ENCODE assay signal across 9 mouse cellular contexts in the genomic region with DNA sequence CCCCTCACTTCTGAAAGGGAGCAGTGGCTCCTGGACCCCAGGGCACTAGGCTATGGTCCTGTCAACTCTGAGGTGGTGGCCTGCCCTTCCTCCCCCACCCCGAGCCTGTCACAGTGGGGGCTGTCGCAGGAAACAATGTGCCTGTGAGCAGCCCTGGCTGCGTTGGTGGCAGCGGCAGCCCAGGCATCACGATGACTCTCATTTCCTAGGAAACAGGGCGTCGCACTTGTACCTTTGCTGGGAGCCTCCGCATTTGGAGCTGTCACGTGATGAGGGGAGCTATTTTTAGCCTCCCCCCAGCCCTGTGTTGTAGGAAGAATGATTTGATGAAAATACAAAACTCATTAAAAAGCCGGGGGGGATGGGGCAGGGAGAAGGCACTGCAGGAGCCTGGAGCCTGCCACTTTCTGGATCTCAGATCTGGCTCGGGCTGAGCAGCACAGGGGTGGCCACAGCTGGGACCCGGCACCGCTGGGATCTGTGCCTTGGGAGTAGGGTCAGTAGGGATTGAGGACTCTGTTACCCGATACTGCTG.
DNase-seq lines count a peak whose midpoint lies in the region; ATAC-seq and TF ChIP-seq lines count a peak whose summit lies in the region.
"Had no signal": no experiment of that assay in that cellular context is flagged by ENCODE, and none has a peak within 500 bp of the region (broad histone marks: within the 10 kb centered on the region; RNA-seq: fewer than 3 reads in every experiment).

No protein-coding gene starts in this region.

- peak overlapping the region; percentile 44; the same call in 1 of the 2 replicates for H3K9ac ChIP-seq in heart, embryonic 16.5 days (ENCODE audit: low read length)
- H3K9ac ChIP-seq in lung, postnatal 0 days (replicated peaks; ENCODE audit: low read depth), result no peak overlapping the region
- H3K9ac ChIP-seq: liver, embryonic 15.5 days had no signal

- DNase-seq in kidney, postnatal 4 days, result peak; percentile 49 to 65
- peak; percentile 73 for DNase-seq in lung, postnatal 0 days (ENCODE audit: low spot score)
- DNase-seq in right cerebral cortex, postnatal 36 days (ENCODE audit: low spot score in 2 of 2), result peak; percentile 87 to 94
- DNase-seq in spleen, postnatal 14 days (ENCODE audit: low spot score in 2 of 2), result no peak
- DNase-seq in T-cell, adult 2 months (ENCODE audit: low spot score), result no peak

- H3K4me3 ChIP-seq in C2C12 (ENCODE audit: insufficient read depth, poor library complexity, severe bottlenecking), result no peak overlapping the region
- H3K4me3 ChIP-seq in heart, embryonic 16.5 days (ENCODE audit: low read length), result peak overlapping the region; percentile 26
- no peak overlapping the region for H3K4me3 ChIP-seq in lung, postnatal 0 days (ENCODE audit: low read depth, low read length)
- H3K4me3 ChIP-seq: liver, embryonic 15.5 days had no signal

- no peak overlapping the region for H3ac ChIP-seq in C2C12 (ENCODE audit: control insufficient read depth, insufficient read length, low read depth)

- H3K4me1 ChIP-seq in heart, embryonic 16.5 days (ENCODE audit: control insufficient read depth, insufficient read depth, low read length), result peaks cover 37% of the 10 kb centered on the region
- peaks cover 22% of the 10 kb centered on the region for H3K4me1 ChIP-seq in lung, postnatal 0 days (ENCODE audit: insufficient read depth, low read depth, low read length)

- WGBS in heart, embryonic 16.5 days, result 3% methylated on average over 14 of the region's 14 CpGs
- WGBS in lung, postnatal 0 days, result 6% methylated on average over 14 of the region's 14 CpGs

- TF ChIP-seq CTCF in C2C12 (IDR thresholded peaks at IDR 0.05; ENCODE audit: control insufficient read depth, insufficient read depth, insufficient read length), result no peak
- no peak for TF ChIP-seq CTCF in lung, postnatal 0 days (IDR thresholded peaks at IDR 0.05)

- no peaks in the 10 kb centered on the region for H3K79me3 ChIP-seq in C2C12 (ENCODE audit: low read depth)

- peak overlapping the region; percentile 29; the same call in 1 of the 2 replicates for H3K27ac ChIP-seq in heart, embryonic 16.5 days (ENCODE audit: low read length)
- no peak overlapping the region for H3K27ac ChIP-seq in lung, postnatal 0 days (ENCODE audit: low read length)
- H3K27ac ChIP-seq: liver, embryonic 15.5 days had no signal

- H3K9me3 ChIP-seq in heart, embryonic 16.5 days (replicated peaks; ENCODE audit: control insufficient read depth, low read length), result no peaks in the 10 kb centered on the region
- H3K9me3 ChIP-seq in lung, postnatal 0 days (ENCODE audit: low read length), result no peaks in the 10 kb centered on the region
- H3K9me3 ChIP-seq: liver, embryonic 15.5 days had no signal

- peak overlapping the region; percentile 57 for H3K4me2 ChIP-seq in heart, embryonic 16.5 days (ENCODE audit: low read depth, low read length)
- H3K4me2 ChIP-seq in lung, postnatal 0 days (replicated peaks; ENCODE audit: low read depth, low read length), result no peak overlapping the region
- H3K4me2 ChIP-seq: liver, embryonic 15.5 days had no signal

- no peaks in the 10 kb centered on the region for H3K36me3 ChIP-seq in C2C12 (ENCODE audit: control insufficient read depth, insufficient read depth)
- H3K36me3 ChIP-seq in heart, embryonic 16.5 days (ENCODE audit: control insufficient read depth, insufficient read depth), result no peaks in the 10 kb centered on the region
- no peaks in the 10 kb centered on the region for H3K36me3 ChIP-seq in lung, postnatal 0 days (ENCODE audit: insufficient read depth, low read length)
- H3K36me3 ChIP-seq: liver, embryonic 15.5 days had no signal

- no peak for TF ChIP-seq EP300 in lung, postnatal 0 days (IDR thresholded peaks at IDR 0.05)

- H3K79me2 ChIP-seq in C2C12 (ENCODE audit: control insufficient read depth, insufficient read depth), result no peaks in the 10 kb centered on the region

- H3K27me3 ChIP-seq in C2C12 (ENCODE audit: control insufficient read depth, insufficient read depth, insufficient read length), result peaks cover 18% of the 10 kb centered on the region
- H3K27me3 ChIP-seq in heart, embryonic 16.5 days (ENCODE audit: control insufficient read depth, insufficient read depth, low read length), result no peaks in the 10 kb centered on the region
- H3K27me3 ChIP-seq in lung, postnatal 0 days (replicated peaks; ENCODE audit: insufficient read depth, low read length), result no peaks in the 10 kb centered on the region

- ATAC-seq in common myeloid progenitor, adult 5-6 weeks (replicated peaks; ENCODE audit: low read depth, poor library complexity, severe bottlenecking), result peak; percentile 57
- peak; percentile 72 for ATAC-seq in heart, embryonic 16.5 days (replicated peaks; ENCODE audit: extremely low read depth, insufficient read depth, low FRiP score)
- peak; percentile 62 for ATAC-seq in lung, postnatal 0 days

TF ChIP-seq in C2C12, 6 proteins besides CTCF, POLR2A, EP300 and RAD21:
- TF ChIP-seq USF1 (IDR thresholded peaks at IDR 0.05; ENCODE audit: low read depth), result peak; percentile 63
- TF ChIP-seq MAX (IDR thresholded peaks at IDR 0.05), result no peak

Comparison
In these comparisons a context has a peak if more than half of its experiments do, and no peak if none do; other contexts are left out.
1. DNase-seq: peak in kidney, postnatal 4 days (2 of 2), lung, postnatal 0 days (single experiment) and right cerebral cortex, postnatal 36 days (2 of 2); none in spleen, postnatal 14 days (0 of 2) and T-cell, adult 2 months (single experiment).
2. Peak in every context shown above with its lines, with median percentiles within 50 percentile points of each other: ATAC-seq.